Mouse (Mus musculus) T-helper 2 cell (primary cell): ENCODE data around the gene Unk.

Experiments used
- in situ Hi-C: fragments of 300-600 bp; cut with MboI, MseI; formaldehyde crosslinking; loops from one replicate; pipeline ENCODE4 v1.15.1; 2025; ENCODE audit warnings: high pct_unique_total_duplicates

The Unk gene

DNA sequence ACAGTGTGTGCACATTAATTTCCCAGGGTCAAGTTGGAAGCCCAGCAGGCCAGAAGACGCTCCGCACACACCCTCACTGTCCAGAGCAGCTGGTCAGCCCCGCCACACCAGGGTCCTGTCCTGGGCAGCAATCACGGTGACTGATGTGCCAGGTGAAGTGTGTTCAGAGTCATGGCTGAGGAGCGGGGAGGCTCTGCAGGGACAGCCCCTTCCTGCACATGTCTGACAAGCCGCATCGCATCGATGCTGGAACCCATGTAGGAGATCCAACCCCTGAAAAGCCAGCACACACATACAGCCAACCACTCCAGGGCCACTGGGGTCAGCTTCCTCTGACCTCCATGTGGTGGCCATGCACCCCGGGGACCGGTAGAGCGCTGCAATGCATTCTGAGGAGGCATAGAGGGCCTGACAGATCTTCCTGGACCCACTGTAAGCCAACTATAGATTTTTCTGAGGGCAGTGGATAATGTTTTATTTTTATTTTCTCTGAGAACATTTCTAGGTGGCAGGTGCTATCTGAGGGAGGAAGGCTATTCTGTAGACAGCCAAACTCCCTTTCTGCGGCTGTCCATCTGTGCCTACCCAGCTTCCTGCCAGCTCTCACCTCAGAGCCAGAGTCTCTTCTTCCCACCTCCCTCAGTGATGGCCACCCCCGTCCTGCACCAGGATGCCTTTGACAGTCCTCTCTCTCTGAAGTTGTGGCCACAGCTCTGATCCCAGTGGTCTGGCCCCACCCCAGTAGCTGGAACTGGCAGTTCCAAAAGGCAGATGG is 31.7 kb downstream of the Unk start:
- in situ Hi-C loops = no loop called here

DNA sequence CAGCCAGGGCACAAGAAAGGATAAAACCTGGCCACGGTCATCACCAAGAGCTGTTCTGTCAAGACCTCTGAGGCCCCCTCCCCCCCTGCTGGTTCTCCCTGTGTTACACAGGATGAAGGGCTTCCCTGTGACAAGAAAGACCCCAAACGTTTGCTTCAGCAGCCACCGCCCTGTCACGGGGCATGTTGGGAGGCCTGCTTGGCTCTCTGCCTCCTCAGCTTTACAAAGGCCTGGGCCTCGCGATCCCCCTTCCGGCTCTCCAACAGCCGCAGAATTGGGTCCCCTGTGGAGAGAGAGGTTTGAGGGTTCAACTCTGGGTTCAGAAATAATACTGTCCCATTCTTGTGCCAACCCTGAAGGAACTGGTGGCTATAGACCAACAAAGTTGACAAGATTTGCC is 32.4 kb downstream of the Unk start:
- in situ Hi-C loops = no loop called here

DNA sequence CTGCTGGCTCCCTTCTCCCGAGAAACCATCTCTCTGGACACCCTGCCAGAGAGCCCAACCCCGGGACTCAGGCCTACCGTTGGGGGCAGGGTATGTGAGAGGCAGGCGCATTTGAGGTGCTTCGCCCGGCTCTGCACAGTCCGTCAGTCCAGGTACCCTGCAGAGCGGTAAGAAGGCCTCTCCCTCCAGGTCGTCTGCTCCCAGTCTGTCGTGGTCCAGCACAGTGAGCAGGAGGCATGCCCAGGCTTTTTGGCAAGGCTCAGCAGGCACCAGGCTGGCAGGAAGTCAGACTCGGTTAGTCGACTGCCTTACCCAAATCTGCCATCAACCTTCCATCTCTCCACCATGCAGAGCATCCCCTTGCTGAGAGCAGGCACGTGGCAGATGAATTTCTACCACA is 33.4 kb downstream of the Unk start:
- in situ Hi-C loops = no loop called here

DNA sequence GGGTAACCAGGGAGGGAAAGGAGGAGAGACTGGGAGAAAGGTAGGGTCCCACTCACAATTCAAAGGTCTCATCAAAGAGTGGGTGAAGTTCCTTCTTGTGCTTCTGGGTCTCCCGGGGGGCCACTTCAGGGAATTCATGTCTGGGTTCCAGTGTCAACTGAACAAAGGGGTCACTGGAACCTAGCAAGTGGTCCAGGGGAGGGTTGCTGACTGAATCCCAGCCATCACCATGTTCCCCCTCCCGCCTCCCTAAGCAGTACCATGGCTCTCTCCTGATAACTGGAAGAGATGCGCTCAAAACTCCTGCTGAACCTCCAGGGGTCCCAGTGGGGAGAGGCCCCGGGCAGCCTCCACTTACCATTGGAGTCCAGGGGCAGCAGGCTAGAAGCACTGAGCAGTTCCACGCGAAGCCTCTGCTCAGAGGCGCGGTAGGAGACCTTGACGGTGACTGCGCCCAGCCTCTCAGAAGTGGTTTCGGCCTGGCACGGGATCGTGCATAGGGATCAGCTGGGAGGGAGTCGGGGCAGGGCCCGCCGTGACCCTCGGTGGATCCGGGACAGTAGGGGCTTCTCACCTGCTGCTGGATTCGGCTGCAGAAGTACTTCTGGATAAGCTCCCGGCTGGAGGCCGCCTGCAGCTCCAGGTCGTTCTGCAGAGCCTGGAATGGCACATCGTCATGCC is 34.2 kb downstream of the Unk start:
- in situ Hi-C loops = no loop called here

DNA sequence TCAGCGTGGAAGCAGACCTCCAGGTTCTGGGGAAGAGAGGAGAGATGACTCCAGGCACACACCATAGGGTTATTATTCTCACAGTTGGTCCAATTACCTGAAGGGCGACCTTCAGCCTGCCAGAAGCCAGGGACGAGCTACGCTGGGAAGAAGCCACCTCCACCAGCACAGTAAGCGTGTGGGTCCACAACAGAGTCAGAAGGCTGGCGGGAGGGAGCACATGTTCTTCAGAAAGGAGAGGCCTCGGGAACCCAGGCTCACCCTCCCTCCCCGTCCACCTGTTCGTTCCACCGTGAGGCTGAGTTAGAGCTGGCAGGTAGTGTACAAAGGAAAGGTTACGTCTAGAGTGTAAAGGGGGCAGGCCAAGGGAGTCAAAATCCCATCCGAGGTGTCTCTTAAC is 35.2 kb downstream of the Unk start:
- in situ Hi-C loops = no loop called here

DNA sequence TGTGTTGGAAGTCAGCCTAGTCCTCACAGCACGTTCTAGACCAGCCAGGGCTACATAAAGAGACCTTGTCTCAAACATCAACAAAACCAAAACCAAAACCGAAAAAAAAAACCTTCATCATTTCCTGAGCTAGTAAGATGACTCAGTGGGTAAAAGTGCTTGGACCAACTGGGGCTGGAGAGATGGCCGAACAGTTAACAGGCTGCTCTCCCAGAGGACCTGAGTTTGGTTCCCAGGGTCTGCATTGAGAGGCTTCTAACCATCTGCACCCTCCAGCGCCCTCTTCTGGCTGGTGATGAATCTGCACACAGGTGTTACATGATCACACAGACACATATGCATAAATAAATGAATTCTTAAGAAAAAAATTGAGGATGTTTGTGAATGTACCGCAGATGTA is 41.4 kb downstream of the Unk start:
- in situ Hi-C loops = loop anchor here (5.0 kb wide), 1 partner anchor 39 kb away; the partner anchor contains the start of gene Unk

DNA sequence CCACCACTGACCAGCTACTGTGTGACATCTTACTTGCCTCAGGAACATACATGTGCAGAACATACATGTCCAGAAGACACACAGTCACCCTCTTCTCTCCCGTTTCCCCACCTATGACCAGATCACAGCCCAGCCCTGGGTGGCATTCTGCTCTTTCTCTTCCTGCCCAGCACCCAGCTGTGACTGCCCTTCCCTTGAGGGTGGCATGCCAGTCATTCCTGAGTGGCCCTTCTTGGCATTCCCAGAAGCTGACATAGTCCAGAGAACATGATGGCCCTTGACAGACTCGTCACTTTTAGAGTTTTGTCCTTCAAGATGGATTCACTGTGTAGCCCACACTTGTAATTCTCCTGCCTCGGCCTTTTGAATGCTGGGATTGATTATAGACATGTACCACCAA is 42.5 kb downstream of the Unk start:
- in situ Hi-C loops = loop anchor here (5.0 kb wide), 1 partner anchor 40 kb away; the partner anchor contains the start of gene Unk

DNA sequence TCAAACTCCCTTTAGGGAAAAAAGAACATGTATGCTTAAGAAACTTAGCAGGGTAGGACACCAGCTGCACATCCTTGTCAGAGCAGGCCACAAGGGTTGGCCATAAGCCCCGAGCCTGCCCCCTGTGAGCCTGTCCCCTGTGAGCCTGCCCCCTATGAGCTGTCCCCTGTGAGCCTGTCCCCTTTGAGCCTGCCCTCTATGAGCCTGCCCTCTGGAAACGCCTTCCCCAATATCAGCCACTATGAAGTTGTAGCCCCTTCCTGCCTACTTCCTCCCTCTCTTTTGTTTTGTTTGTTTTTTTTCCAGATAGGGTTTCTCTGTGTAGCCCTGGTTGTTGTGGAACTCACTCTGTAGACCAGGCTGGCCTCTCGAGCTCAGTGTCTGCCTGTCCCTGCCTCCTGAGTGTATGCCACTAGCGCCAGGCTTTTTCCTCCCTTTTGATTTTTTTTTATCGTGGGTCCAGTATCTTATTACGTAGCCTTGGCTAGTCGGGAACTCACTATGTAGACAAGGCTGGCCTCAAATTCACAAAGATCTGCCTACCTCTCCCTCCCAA is 44.4 kb downstream of the Unk start:
- in situ Hi-C loops = loop anchor here (5.0 kb wide), 1 partner anchor 42 kb away; the partner anchor contains the start of gene Unk

DNA sequence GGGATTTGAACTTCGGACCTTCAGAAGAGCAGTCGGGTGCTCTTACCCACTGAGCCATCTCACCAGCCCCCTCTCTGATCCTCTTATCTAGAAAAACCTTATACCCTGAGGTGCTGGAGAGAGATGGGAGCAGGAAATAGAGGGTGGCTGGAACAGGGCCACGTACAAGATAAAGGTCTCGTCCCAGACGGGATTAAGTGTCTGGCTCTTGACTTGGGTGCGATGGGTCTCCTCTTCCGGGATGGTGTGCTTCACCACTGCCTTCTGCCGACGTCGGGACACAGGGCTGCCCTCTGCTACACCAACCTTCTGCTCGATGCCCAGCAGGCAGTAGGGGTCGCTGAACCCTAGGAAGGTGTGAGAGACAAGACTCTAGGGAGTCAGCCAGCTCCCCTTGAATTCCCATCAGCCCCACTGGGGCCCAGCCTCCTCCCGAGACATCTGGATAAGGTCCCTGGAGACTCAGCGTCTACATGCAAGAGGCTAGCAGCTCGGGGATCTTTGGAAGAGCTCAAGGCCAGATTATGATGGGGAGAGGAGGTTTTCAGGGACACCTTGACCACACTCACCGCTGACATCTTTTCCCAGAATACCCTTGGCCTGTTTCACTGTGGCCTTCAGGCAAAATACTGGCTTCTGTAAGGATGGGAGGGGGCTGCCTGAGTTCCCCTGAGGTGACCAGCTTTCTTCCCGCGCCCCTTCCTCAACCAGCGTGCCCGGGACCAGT is 45.6 kb downstream of the Unk start:
- in situ Hi-C loops = loop anchor here (5.0 kb wide), 1 partner anchor 57 kb away; the partner anchor contains the start of gene Trim65

DNA sequence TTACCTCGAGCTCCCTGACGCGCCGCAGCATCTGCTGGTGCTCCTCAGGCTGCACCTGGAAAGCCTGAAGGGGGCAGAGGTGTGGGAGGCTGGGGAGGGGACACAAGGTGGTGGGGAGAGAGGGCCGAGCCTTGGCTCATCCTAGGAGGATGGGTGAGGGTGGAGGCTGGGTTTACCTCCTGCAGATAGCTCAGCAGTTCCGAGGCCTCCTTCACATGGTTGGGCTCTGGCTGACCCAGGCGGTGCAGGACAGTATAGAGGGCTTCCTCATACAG is 46.1 kb downstream of the Unk start:
- in situ Hi-C loops = loop anchor here (5.0 kb wide), 1 partner anchor 56 kb away; the partner anchor contains the start of gene Trim65

DNA sequence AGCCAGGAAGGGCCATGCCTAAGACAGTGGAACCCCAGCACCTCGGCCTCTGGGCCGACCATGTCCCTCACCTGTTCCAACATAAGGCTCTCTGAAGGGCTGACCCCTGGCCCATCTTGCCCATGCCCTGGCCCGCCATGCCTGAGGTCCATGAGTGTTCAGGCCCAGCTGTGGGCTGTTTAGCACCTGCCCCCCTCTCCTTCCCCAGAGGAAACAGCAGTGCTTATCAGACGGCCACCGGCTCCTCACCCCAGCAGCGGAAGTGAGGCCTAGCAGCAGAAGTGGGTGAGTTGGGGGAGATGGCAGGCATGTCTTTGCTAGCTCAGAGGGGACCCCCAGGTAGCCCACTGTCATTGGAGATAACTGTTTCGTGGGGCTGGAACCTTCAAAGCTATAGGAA is 46.7 kb downstream of the Unk start:
- in situ Hi-C loops = loop anchor here (5.0 kb wide), 1 partner anchor 55 kb away; the partner anchor contains the start of gene Trim65

DNA sequence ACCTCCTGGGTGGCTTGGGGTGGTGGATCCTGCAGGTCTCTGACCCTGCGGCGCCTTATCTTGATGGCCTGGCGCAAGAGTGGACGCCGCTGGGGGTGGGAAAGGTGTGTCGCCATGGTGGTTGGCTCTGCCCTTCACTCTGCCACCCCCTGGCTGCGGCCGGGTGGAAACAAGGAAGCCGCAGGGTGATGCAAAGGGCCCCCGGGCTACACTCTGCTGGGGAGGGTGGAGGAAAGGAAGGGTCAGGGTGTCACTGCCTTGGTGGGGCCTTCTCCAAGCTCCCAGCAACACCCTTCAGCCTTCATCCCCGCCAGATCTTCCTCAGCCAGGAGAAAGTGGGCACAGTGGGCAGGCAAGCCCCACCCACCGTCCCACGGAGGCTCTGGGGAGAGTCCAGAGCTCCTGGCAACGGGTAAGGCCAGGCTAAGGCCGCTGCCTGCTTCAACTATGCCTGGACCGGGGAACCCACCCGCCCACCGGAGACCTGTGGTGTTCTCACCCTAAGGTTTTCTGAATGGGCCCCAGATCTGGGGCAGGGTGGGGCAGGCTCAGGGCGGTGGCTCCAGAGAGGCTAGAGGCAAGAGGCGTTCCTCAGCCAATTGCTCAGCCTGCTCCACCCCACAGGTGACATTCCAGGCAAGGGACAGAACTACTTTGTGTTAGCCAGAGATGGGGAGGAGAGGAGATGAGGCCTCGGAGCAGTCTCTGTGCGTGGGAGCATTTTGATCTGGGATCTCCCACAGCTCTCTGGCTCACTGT is 47.5 kb downstream of the Unk start, which contains the start of gene Unc13d:
Gene Unc13d (minus strand): TSS at position 516 of the 759 bp plus-strand sequence.
- in situ Hi-C loops = loop anchor here (5.0 kb wide), 1 partner anchor 55 kb away; the partner anchor contains the start of gene Trim65

DNA sequence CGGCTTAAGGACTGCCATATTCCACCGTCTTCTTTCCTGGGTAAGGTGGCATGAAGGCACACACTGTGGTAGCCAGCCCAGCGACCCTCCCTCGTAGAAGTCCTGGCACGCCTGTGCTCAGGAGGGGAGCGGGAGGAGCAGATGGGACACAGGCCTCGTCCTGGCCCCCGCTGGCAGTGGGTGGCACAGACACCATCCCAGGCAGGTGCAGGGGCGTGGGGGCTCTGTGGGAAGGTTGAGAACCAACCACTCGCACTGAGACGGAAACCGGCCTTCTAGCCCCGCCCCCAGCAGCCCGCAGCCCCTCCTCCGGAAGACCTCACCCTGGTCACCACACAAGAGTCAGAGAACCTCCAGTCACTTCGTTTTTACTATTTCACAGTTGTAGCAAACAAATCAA is 48.1 kb downstream of the Unk start:
- in situ Hi-C loops = loop anchor here (5.0 kb wide), 1 partner anchor 54 kb away; the partner anchor contains the start of gene Trim65

DNA sequence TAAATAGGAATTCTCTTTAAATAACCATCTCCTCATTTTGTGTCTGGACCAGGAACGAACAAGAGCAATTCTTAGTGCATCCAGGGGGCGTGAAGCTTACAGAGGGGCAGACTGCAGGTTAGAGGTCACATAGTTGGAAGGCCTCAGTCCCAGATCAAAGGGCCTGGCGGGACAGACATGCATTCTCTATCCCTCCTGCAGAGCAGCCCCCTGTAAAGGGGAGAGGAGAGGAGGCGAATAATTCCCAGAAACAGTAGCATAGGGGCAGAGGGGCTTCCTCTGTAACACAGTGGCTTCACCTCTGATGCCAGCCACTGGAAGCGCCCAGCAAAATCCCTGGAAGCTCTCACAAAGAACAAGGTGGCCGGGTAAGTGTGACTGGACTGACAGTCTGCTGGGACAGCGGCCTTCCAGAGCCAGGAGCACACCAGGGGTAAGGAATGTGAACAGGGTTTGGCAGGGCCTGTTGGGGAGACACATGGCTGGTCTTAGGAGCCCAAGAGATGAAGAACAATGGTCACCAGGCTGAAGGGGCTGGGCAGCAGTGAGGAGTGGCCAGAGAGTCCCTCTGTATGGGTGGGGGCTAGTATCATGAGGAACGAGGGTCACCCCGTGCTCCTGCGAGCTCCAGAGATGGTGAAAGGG is 48.7 kb downstream of the Unk start:
- in situ Hi-C loops = loop anchor here (5.0 kb wide), 1 partner anchor 54 kb away; the partner anchor contains the start of gene Trim65

DNA sequence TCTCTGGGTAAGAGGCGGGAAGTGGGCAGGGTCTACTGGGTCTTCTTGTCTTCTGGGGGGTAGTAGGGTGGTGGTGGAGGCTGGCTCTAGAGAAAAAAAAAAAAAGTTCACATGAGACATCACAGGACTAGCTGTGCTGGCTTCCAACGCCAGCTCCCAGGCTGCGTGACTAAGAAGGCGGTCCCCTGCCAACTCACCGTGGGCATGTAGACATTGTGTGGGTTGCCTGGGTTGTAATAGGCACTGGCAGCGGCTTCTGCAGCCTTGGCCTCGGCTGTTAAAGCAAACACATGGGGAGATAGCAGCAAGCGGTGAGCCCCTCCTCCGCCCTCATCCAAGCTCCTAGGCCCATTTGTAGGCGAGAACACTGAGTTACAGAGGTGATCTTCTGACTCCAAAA is 49.4 kb downstream of the Unk start:
- in situ Hi-C loops = loop anchor here (5.0 kb wide), 1 partner anchor 53 kb away; the partner anchor contains the start of gene Trim65

DNA sequence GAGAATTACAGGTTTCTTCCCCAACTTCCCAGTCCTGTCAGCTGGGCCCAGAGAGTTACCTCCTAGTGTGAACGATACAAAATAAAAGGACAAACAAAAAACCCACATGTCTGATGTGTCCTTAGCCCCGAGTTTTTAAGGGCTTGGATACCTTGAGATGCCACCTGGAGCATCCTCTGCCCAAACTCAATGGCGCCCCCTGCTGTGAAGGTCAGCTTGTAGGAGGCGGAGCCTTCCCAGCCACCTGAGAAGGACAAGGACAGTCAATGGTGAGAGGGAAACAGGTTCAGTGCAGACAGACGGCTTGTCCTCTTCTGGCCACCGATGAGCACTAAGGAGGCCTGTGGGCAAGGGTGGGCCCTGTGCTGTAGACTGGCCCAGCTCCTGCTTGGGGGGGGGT is 51.0 kb downstream of the Unk start:
- in situ Hi-C loops = no loop called here

DNA sequence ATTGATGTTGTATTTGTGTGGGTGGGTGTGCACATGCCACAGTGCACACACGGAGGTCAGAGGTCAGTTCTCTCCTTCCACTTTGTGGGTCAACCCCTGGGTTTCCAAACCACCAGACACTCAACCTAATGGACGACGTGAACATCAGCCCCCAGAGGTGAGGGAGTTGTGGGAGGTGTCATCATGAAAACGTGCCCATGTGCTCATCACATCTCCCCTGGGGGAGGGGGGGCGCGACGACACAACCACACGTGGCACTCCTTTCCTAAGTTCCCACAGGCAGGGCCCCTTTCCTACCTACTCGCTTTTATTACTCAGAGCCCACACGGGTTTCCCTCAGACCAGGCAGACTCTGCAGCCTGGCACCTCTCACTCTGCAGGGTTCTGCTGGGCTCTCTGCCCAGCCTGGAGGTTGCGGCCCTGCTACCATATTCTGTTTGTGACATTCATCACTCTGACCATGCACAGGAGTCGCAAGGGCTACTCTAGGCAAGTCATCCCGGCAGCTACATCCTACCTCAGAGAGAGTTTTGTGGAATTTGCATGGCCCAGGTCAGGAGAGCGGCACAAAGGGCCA is 53.1 kb downstream of the Unk start:
- in situ Hi-C loops = no loop called here

DNA sequence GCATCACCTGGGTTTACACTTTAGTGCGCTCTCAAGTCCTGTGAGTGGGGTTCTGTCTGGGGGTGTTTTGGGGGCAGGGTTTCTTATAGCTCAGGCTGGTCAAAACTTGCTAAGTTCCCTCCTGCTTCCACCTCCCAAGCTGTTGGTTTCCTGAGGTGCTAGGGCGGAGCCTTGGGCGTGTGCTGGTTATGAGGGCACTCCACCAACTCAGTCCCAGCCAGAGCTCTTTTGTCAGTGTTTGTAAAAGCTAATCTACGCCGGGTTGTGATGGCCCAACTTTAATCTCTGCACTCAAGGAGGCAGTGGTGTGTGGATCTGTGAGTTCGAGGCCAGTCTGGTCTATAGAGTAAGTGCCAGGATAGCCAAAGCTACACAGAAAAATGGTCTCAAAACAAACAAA is 54.0 kb downstream of the Unk start:
- in situ Hi-C loops = no loop called here

DNA sequence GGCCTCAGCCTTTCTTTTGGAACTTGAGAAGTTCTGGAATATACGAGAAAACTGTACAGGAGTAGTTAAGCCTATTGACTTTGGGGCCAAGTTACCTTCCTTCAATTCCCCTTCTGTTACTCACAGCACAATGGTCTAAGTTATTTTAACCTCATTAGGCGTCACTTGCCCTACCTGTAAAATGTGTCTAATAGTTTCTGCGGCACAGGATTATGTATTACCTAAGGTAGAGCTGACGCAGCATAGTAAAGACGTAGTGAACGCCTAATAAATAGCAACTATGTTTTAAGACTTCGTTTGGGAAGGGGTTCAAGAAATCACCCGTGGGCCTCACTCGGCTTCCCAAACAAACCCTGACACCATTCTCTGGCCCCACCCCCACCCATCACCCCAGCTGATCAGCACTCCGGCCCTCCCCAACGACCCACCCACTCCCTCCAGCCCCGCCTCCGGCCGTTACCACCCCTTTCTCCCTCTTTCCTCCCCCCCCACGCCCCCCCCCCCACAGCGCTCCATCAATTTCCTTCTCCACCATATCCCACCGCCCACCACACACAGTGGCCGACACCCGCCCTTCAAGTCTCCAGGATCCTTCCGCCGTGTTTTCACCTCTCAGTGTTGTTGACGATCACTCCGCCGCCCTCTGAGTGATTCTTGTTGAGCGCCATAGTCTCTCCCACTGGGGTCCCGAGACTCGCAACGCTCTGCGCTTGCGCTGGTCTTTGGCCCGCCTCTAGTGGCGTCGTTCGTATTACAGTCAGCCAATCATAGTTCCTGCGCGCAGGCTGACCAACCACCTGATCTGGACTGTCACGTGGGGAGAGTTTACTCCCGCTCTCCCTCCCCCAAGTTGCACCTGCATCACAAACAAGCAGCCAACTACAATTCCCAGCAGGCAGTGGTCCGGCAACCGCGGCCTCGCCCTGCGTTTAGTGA is 56.4 kb downstream of the Unk start, which contains the start of gene Wbp2:
Gene Wbp2 (minus strand): TSS at position 738 of the 936 bp plus-strand sequence.
- in situ Hi-C loops = no loop called here
